Mouse (Mus musculus) intestine, postnatal 0 days (tissue): ENCODE measurements at regions not wholly inside any gene's neighbourhood (a gene's known extent, or its start where the extent isn't known, plus 50 kb on each side); places are given as distances from the start of the nearest gene placed in this dataset.

ENCODE experiments used
- ATAC-seq: fragments of 200-750 bp; cut with Nextera tagmentation; 2 replicates; pipeline ENCODE4 v1.8.0; 2017; ENCODE audit warnings: mild to moderate bottlenecking, moderate TSS enrichment, moderate library complexity
- H3K27ac ChIP-seq: fragments of 300-500 bp; sonication (generic); 2 replicates; pipeline ENCODE4 v1.5.1; 2014; ENCODE audit warnings: mild to moderate bottlenecking, low read depth, low read length, moderate library complexity
- H3K27me3 ChIP-seq: fragments of 300-500 bp; sonication (generic); replicated peaks from 2 replicates; pipeline ENCODE4 v1.6.1; 2014; ENCODE audit warnings: low read length, mixed read lengths; ENCODE audit not compliant: control insufficient read depth, insufficient read depth
- H3K36me3 ChIP-seq: fragments of 300-500 bp; sonication (generic); 2 replicates; pipeline ENCODE4 v1.6.1; 2014; ENCODE audit warnings: mild to moderate bottlenecking, moderate library complexity; ENCODE audit not compliant: control insufficient read depth, insufficient read depth
- H3K4me1 ChIP-seq: fragments of 300-500 bp; sonication (generic); replicated peaks from 2 replicates; pipeline ENCODE4 v1.6.1; 2014; ENCODE audit warnings: antibody characterized with exemption, low read length, mixed read lengths; ENCODE audit not compliant: control insufficient read depth, insufficient read depth
- H3K4me2 ChIP-seq: fragments of 300-500 bp; sonication (generic); replicated peaks from 2 replicates; pipeline ENCODE4 v1.6.1; 2014; ENCODE audit warnings: low read depth, mild to moderate bottlenecking, moderate library complexity
- H3K4me3 ChIP-seq: fragments of 300-500 bp; sonication (generic); 2 replicates; pipeline ENCODE4 v1.5.1; 2014; ENCODE audit warnings: low read depth, low read length
- H3K9ac ChIP-seq: fragments of 300-500 bp; sonication (generic); 2 replicates; pipeline ENCODE4 v1.6.1; 2014; ENCODE audit warnings: mild to moderate bottlenecking, low read depth, low read length
- H3K9me3 ChIP-seq: fragments of 300-500 bp; sonication (generic); 2 replicates; pipeline ENCODE4 v1.6.1; 2016; ENCODE audit warnings: mixed run types; ENCODE audit not compliant: control insufficient read depth
- CTCF ChIP-seq: sonication (generic); IDR thresholded peaks from 2 replicates; pipeline ENCODE4 v1.5.1; 2016; ENCODE audit warnings: low read depth, mild to moderate bottlenecking, control low read depth, antibody characterized with exemption, moderate library complexity
- WGBS: fragments of 180-500 bp; shearing (Covaris S2); extraction: QIAGEN DNeasy Blood & Tissue Kit; methylation state at CpG from one replicate; pipeline ENCODE4 v1.1.7; 2014; 5-methylcytosine and 5-hydroxymethylcytosine counted together

DNA sequence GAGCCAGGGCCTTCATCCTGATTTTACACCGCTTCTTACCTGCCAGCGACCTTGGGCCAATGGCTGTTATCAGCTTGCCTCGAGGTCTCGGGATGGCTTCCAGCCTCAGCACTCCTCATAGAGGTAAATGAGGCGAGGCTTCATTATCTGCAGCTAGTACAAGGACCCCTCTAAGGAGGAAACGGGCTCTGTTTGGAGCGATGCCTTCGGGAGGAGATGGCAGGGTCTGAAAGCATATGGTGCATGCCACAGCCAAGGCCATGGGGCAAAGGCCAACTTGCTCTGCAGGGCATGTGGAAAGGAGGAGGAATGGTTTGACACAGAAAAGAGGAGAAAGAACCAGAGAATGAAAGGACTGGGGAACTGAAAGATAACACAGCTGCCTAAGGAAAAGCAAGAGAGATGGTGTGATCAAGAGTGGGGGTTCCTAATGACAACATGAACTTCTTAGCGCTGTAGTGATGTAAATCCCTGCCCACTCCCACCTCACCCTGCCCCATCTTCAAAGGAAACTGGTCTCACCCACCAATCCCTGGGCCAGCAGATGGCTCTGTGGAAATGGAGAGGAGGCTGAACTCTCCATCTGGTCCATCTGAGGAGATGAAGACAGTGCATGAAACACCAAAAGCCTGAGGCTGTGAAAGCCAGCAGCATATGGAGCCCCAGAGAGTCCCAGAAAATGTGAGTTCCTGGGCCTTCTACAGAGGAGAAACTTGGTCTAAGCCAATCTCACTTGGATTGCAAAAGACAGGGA is 134.0 kb downstream of the Rplp1 start:
- H3K27ac ChIP-seq, result no peak overlapping the region
- ATAC-seq, result no peak
- WGBS, result 63% methylated on average over 9 of the region's 9 CpGs
- TF ChIP-seq CTCF, result no peak
- H3K36me3 ChIP-seq, result no peaks in the 10 kb centered on the region
- no peaks in the 10 kb centered on the region for H3K9me3 ChIP-seq
- no peak overlapping the region for H3K4me3 ChIP-seq
- no peaks in the 10 kb centered on the region for H3K27me3 ChIP-seq
- H3K4me2 ChIP-seq, result no peak overlapping the region
- H3K4me1 ChIP-seq, result no peaks in the 10 kb centered on the region
- no peak overlapping the region for H3K9ac ChIP-seq

DNA sequence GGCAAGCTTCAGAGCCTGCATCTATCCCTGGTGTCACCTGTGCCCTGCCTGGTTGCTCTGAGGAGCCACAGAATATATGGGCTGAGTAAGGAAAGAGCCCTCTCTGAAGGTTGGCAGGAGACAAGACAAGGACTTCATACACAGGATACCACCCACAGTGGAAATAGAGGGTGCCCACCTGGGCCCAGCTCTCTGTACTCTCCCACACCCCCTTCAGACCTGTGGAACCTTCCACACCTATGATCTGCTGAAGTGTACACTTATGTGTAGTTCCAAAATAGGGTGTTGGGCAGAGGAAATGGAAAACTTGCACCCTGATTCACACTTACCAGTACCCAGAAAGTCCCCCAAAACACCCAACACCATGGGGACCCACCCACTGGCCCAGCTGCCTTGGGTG is 135.2 kb downstream of the Rplp1 start:
- Histone ChIP-seq H3K27me3 (no peaks in the 10 kb centered on the region), H3K9ac (no peak overlapping the region), H3K36me3 (no peaks in the 10 kb centered on the region), H3K4me2 (no peak overlapping the region), H3K4me3 (no peak overlapping the region), H3K9me3 (no peaks in the 10 kb centered on the region), H3K27ac (no peak overlapping the region), H3K4me1 (no peaks in the 10 kb centered on the region)
- no peak for ATAC-seq
- TF ChIP-seq CTCF, result no peak

- 81% methylated on average over 2 of the region's 2 CpGs for WGBS
- ATAC-seq, result no peak
- no peaks in the 10 kb centered on the region for H3K9me3 ChIP-seq
- H3K4me1 ChIP-seq, result no peaks in the 10 kb centered on the region
- no peaks in the 10 kb centered on the region for H3K27me3 ChIP-seq
- H3K36me3 ChIP-seq, result no peaks in the 10 kb centered on the region
- no peak overlapping the region for H3K4me2 ChIP-seq
- no peak for TF ChIP-seq CTCF
- no peak overlapping the region for H3K27ac ChIP-seq
- H3K9ac ChIP-seq, result no peak overlapping the region
- no peak overlapping the region for H3K4me3 ChIP-seq
Measured at GRCm38 (mm10) chr9:61776446-61776845, 137.9 kb downstream of the Rplp1 start.

GRCm38 (mm10) chr9:61770207-61770955 is 144.0 kb downstream of the Rplp1 start:
- H3K4me3 ChIP-seq, result no peak overlapping the region
- H3K4me1 ChIP-seq, result no peaks in the 10 kb centered on the region
- H3K27ac ChIP-seq, result no peak overlapping the region
- H3K9me3 ChIP-seq, result no peaks in the 10 kb centered on the region
- no peak overlapping the region for H3K4me2 ChIP-seq
- no peaks in the 10 kb centered on the region for H3K27me3 ChIP-seq
- no peaks in the 10 kb centered on the region for H3K36me3 ChIP-seq
- WGBS, result 65% methylated on average over 17 of the region's 17 CpGs
- TF ChIP-seq CTCF, result no peak
- H3K9ac ChIP-seq, result no peak overlapping the region
- ATAC-seq, result no peak

- no peaks in the 10 kb centered on the region for H3K4me1 ChIP-seq
- no peaks in the 10 kb centered on the region for H3K9me3 ChIP-seq
- H3K4me3 ChIP-seq, result no peak overlapping the region
- no peaks in the 10 kb centered on the region for H3K36me3 ChIP-seq
- ATAC-seq, result no peak
- no peak for TF ChIP-seq CTCF
- no peak overlapping the region for H3K9ac ChIP-seq
- no peak overlapping the region for H3K4me2 ChIP-seq
- H3K27me3 ChIP-seq, result no peaks in the 10 kb centered on the region
- 70% methylated on average over 6 of the region's 6 CpGs for WGBS
- no peak overlapping the region for H3K27ac ChIP-seq
Measured at GRCm38 (mm10) chr9:61766187-61766586, 148.2 kb downstream of the Rplp1 start.

- no peaks in the 10 kb centered on the region for H3K4me1 ChIP-seq
- no peak overlapping the region for H3K27ac ChIP-seq
- WGBS, result 44% methylated on average over 5 of the region's 5 CpGs
- no peak overlapping the region for H3K4me2 ChIP-seq
- H3K27me3 ChIP-seq, result no peaks in the 10 kb centered on the region
- TF ChIP-seq CTCF, result no peak
- H3K4me3 ChIP-seq, result no peak overlapping the region
- no peaks in the 10 kb centered on the region for H3K9me3 ChIP-seq
- H3K9ac ChIP-seq, result no peak overlapping the region
- ATAC-seq, result no peak
- H3K36me3 ChIP-seq, result no peaks in the 10 kb centered on the region
Measured at GRCm38 (mm10) chr9:61765366-61765765, 149.0 kb downstream of the Rplp1 start.
